Mouse (Mus musculus) brain, embryonic 14.5 days (tissue): Measurements from ENCODE around the gene Msantd4. TPM values are rescaled to one million over a fixed set of nuclear protein-coding genes. Genes with fewer than 3 reads are reported as not detected.
A peak's percentile ranks its signal among the peaks of the same experiment; 100 is the strongest.
"Not testable (repeated sequence)": the region's sequence is repeated elsewhere in the genome, so short reads cannot be mapped to it uniquely, and the experiment has no call there.

Experiments
- DNase-seq: peaks from one replicate; pipeline ENCODE4 v3.0.0-alpha.2; 2011; ENCODE audit warnings: low read depth
- CTCF ChIP-seq: fragments of 200-500 bp; IDR thresholded peaks from 2 replicates; pipeline ENCODE4 v1.5.1; 2012; ENCODE audit warnings: inconsistent platforms, mild to moderate bottlenecking, moderate library complexity, borderline replicate concordance; ENCODE audit not compliant: insufficient read depth, insufficient read length; ENCODE audit errors: extremely low read depth
- POLR2A ChIP-seq: fragments of 200-500 bp; IDR thresholded peaks from 2 replicates; pipeline ENCODE4 v1.6.1; 2012; ENCODE audit warnings: mild to moderate bottlenecking, inconsistent platforms, borderline replicate concordance; ENCODE audit not compliant: poor library complexity, insufficient read depth, insufficient read length, severe bottlenecking; ENCODE audit errors: extremely low read depth
- polyA plus RNA-seq: library from polyadenylated mRNA; depleted of rRNA; stranded (reverse); fragments of >200 nt; gene quantifications from 2 replicates; pipeline ENCODE4 v1.2.3, GENCODE M21; 2012; rRNA removed

Msantd4 gene
- polyA plus RNA-seq, result 32.0 and 38.3 TPM in 2 replicates

- peak; percentile 100 for DNase-seq
- no peak for TF ChIP-seq CTCF
- TF ChIP-seq POLR2A, result peak; percentile 48; the same call in 1 of the 2 replicates
These were observed at the start of gene Msantd4 for GRCm38 (mm10) chr9:4375828-4376639. TSS of gene Msantd4 (plus strand) at chr9:4376562.

- no peak for DNase-seq
- TF ChIP-seq POLR2A (no peak), CTCF (no peak)
These were observed 23.2 kb upstream of the Msantd4 start for GRCm38 (mm10) chr9:4353163-4353562.

GRCm38 (mm10) chr9:4376640-4377120 is 318 bp downstream of the Msantd4 start:
- TF ChIP-seq POLR2A, result no peak
- TF ChIP-seq CTCF, result no peak
- no peak for DNase-seq

DNA sequence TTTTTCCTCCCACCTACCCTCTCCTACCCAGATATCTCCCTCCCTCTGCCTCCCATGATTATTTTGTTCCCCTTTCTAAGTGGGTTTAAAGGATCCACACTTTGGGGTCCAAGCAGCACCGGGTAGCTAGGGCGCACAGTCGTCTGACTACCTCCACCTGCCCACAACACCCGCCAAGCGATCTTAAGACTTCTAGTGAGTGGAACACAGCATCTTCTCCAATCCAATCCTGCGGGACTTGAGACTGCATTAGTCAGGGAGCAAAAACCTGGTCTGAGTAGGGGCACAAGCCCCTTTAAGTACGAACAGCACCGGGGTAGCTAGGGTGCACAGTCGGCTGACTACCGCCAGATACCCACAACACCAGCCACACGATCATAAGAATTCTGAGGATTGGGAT is 24.4 kb downstream of the Msantd4 start:
- DNase-seq, result not testable (repeated sequence)

Other genes with a start within 250 kb of the Msantd4 start
- gene Aasdhppt, start 67.1 kb upstream of the Msantd4 start, polyA plus RNA-seq, result 8.8 and 12.8 TPM in 2 replicates
- gene Kbtbd3, start 66.7 kb upstream of the Msantd4 start, polyA plus RNA-seq, result 3.1 and 3.2 TPM in 2 replicates